Mouse (Mus musculus): ENCODE data around the gene Dock2. TPM values are rescaled to one million over a fixed set of nuclear protein-coding genes. Genes with fewer than 3 reads are reported as not detected.

The Dock2 gene
- 16.2 and 20.1 TPM in 2 replicates for polyA plus RNA-seq (2012; rRNA removed; ENCODE audit: low replicate concordance)

DNA sequence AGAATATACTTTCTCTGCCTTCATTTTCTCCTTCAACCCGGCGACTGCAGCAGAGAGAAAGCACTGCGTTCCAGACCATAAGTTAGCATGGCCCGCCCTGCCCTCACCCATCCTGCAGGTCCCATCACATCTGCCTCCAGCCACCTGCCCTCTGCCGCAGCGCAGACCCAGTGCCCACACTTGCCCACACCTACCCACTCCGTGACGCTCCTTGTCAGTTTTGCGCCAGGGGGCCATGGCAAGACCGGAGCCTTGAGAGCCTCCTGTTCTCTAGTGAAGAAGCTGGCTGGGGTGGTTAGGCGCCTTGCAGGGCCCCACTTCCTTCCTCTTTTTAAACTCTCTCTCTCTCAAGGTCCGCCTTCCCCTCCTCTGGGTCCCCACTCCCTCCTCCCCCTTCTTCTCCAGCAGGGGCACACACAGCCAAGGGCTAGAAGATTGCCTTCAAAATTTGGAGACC lies at the start of gene Dock2:
Dock2 (minus strand) TSS at position 306 of the 457 bp plus-strand sequence.

GRCm38 (mm10) chr11:34314534-34315379 lies 468.9 kb downstream of the Dock2 start, which contains the start of gene Fam196b:
TSS of gene Fam196b (plus strand) at chr11:34314822.

DNA sequence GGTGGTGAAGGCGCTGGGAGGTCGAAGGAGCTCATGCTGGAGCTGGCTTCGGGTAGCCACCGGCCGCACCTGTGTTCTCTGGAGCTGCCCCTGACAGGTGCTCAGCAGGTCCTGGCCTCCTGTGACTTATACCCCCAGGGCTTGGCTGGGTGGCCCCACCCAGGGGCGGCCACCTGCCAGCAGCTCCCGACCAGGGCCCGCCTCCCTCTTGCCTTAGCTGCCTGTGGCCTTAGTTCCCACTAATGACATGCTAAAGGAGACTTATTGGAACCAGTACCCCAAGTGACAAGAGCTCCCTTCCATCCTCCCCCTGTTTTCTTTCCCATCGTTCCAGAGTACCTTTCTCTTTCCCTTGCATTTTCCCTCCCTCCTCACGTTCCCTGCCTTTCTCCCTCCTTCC lies 575.7 kb downstream of the Dock2 start, which contains the start of gene Foxi1:
Foxi1 (minus strand) TSS at position 101 of the 400 bp plus-strand sequence.

Other genes with a start within 250 kb of the Dock2 start
- 0.36 and 0.72 TPM in 2 replicates for gene Spdl1, start 49.7 kb upstream of the Dock2 start, polyA plus RNA-seq (2012; rRNA removed; ENCODE audit: low replicate concordance)